Mouse (Mus musculus) erythroid progenitor cell, adult 5-6 weeks (primary cell): ENCODE measurements around the gene Ap3b1. TPM values are rescaled to one million over a fixed set of nuclear protein-coding genes. Genes with fewer than 3 reads are reported as not detected.
"Not testable (repeated sequence)": the region's sequence is repeated elsewhere in the genome, so short reads cannot be mapped to it uniquely, and the experiment has no call there.

Experiments used
- ATAC-seq: replicated peaks from 2 replicates; pipeline ENCODE4 v1.8.0; 2016; ENCODE audit warnings: moderate number of reproducible peaks, mild to moderate bottlenecking, moderate TSS enrichment, inconsistent platforms; ENCODE audit not compliant: poor library complexity, low FRiP score, severe bottlenecking
- total RNA-seq, 2 experiments: library from RNA; stranded (forward) in 1 of 2; stranded (reverse) in 1 of 2; fragments of 150-400 nt in 1 of 2; fragments of 186-747, 209-891 nt in 1 of 2; gene quantifications; 2 replicates each; pipeline versions ENCODE4 v1.2.3 to v1.2.4; 2015 to 2017; ENCODE audit warnings: low replicate concordance in 2 of 2

Gene Ap3b1
- total RNA-seq (2015; ENCODE audit: low replicate concordance) (17.6 and 17.7 TPM in 2 replicates), total RNA-seq (2017; ENCODE audit: low replicate concordance) (28.7 and 42.0 TPM in 2 replicates)

DNA sequence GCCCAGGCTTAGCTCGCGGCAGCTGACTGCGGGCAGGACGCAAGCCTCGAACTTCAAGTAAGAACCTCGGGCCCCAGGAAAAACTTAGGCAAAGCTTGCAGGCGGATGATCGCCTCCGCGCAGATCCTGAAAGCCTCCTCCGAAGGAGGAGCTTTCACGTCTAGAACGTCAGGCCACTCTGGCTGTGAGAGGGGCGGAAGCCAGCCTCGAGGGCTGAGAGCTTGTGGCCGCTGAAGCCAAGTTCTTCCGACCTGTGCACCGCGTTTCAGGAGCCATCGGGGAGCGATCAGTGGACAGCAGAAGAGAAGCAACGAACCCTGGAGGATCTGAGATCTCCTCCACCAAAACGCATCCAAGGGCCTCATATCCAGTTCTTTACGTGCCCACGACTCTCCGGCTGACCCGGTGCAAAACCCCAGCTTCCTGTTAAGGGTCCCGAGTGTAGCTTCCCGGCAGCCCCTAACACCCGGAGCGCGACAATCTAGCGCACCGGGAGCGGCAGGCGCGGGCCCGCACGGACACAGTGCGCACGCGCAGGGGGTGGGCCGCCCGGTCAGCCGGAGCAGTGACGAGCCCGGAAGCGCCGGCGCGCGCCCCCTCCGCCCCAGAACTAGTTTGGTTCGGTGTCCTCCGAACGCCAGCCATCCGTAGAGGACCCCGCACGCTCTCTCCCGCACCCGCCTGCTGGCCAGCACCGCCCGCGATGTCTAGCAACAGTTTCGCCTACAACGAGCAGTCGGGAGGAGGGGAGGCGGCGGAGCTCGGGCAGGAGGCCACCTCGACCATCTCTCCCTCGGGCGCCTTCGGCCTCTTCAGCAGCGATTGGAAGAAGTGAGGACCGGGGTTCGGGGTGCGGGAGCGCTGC is at the start of gene Ap3b1:
Gene Ap3b1, plus strand, starts transcription at position 560 of the 865 bp plus-strand sequence.
- peak; percentile 84 for ATAC-seq

DNA sequence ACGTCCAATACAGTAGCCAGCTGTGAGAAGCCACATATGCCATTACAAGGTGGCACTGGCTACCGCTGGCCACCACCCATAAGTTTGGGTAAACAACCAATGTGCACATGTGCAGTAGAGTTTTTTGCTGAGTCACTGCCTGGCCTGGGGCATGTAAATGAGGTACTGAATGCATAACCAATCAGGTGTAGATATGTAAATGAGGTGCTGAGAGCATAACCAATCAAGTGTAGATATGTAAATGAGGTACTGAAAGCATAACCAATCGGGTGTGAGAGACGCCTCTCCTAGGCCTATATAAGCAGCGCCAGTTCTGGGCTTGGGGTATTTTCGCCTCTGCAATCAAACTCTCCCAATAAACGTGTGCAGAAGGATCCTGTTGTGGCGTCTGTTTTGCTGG is 45.9 kb upstream of the Ap3b1 start:
- not testable (repeated sequence) for ATAC-seq

GRCm38 (mm10) chr13:94316975-94317511 is 41.7 kb upstream of the Ap3b1 start:
- no peak for ATAC-seq

GRCm38 (mm10) chr13:94321094-94321792 is 37.5 kb upstream of the Ap3b1 start:
- no peak for ATAC-seq

DNA sequence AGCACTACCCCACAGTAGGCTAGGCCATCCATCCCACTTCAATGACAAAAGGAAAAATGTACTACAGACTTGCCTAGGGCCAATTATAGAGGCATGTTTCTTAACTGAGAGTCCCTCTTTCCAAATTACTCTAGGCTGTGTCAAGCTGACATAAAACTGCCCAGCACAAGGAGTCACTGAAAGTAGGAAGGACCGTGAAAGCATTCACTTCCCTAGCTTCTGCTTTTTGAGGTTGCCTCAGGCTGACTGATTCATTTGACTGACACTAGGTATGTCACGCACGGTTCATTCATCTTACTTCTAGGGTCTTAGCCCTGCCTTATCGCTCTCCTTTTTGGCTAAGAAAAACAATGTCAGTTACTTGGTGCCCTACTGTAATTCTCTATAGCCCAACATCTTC is 36.3 kb upstream of the Ap3b1 start:
- ATAC-seq: no peak

- 0 out of 2 replicates have a peak, but pooled peaks have one; percentile 42 for ATAC-seq
These were observed 30.7 kb upstream of the Ap3b1 start for GRCm38 (mm10) chr13:94328063-94328462.

DNA sequence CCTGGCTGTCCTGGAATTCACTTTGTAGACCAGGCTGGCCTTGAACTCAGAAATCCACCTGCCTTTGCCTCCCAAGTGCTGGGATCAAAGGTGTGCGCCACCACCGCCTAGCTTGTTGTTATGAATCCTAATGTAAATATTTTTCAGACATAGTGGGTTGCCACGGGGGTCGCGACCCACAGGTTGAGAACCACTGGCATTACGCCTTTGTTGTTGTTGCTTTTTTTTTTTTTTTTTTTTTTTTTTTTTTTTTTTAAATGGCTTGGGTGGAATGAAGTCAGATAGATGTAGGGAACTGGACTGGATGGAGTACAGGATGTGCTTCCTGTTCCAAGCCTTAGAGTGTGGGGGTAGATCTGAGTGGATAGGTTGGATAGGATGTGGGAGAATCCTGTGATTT is 29.8 kb upstream of the Ap3b1 start:
- not testable (repeated sequence) for ATAC-seq

DNA sequence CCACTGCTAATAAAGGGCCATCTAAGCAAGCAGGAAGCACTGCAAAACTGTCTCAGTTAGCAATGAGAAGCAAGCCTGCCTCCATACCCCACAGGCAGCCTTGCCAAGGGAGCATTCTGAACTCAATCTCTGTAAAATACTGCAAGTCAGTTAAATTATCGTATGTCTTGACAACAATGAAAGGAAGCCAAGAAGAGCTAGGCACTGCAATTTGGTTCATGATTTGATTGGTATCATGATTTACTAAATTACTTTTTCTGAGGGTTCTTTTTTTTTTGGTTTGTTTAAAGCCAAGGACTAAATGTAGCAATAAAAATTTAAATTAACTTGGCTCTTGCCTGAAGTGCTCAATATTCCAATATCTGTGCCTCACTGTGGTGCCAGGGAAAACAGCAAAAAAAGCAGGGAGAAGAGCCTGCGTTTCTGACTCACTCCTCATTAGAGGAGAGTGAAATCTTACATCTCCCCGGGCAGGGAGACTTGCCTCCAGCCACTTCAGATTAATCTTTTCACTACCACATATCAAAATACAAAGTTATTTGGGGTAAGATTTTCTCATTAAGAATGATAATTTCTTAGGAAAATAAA is 28.3 kb upstream of the Ap3b1 start:
- no peak for ATAC-seq

DNA sequence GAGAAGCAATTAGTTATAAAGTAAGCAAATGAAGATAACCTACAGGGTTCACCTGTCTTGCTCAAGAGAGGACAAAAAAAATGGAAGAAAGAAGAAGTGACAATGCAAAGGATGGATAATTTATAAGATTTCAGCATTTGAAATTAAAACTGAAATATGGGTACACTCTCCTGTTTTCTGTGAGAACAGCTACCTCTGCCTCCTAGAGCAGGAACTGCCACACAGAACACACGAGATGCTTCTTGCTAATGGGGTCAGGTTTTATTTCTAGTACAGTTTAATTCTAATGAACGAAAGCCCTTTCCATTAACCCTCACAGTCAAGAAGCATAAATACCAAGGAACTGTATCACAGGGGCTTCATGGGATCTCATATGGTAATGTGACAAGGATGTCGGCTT is 20.4 kb upstream of the Ap3b1 start:
- no peak for ATAC-seq

- no peak for ATAC-seq
These were observed 15.6 kb upstream of the Ap3b1 start for GRCm38 (mm10) chr13:94343192-94343591.

GRCm38 (mm10) chr13:94344600-94344999 is 14.2 kb upstream of the Ap3b1 start:
- not testable (repeated sequence) for ATAC-seq

GRCm38 (mm10) chr13:94354584-94354983 is 4.2 kb upstream of the Ap3b1 start:
- no peak for ATAC-seq

DNA sequence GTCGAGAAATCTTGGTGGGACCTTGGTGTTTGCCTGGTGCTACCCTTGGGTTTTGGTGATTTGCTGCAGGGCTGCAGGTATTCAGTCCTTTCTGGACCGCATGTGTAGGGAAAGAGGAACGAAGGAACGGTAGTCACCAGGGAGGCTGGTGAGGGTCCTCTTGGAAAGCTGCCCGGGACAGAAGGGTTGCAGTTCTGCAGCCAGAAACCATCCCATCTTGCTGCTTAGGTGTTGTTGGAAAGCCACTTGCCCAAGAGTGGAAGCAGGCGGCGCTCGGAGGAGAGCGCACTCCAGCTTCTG is 709 bp upstream of the Ap3b1 start:
- no peak for ATAC-seq

DNA sequence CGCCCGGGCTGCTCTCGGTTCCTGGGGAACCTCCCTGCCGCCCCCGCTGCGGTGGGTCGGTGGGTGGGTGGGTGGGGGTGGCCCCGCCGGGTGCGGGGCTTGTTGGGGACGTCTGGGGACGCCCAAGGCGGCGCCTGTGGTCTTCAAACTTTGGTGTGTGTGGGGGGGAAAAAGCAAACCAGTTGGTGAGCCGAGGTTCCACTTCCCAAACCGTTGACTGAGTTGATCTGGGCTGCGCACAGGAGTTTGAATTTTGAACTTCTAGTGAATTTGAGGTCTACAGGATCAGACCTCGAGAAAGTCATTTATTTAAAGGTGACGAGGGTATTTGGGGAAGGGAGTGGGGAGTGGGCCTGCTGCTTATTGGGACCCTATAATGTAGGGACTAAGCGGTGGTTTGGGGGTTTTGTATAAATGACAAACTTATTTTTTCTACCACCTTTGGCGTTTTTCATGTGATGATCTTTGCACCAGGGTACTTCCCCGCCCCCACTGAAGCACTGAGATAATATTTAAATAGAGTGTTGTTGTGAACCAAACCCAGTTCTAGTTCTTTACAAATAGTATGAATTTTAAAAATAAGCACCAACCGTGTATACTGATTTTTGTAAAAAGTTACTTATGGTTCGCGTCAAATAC is 641 bp downstream of the Ap3b1 start:
- no peak for ATAC-seq

GRCm38 (mm10) chr13:94361013-94361580 is 2.3 kb downstream of the Ap3b1 start:
- ATAC-seq: not testable (repeated sequence)

- no peak for ATAC-seq
These were observed 5.6 kb downstream of the Ap3b1 start for GRCm38 (mm10) chr13:94364336-94364735.

GRCm38 (mm10) chr13:94365108-94365907 is 6.5 kb downstream of the Ap3b1 start:
- no peak for ATAC-seq

- ATAC-seq: no peak
These were observed 9.1 kb downstream of the Ap3b1 start for GRCm38 (mm10) chr13:94367869-94368268.

- no peak for ATAC-seq
These were observed 11.8 kb downstream of the Ap3b1 start for GRCm38 (mm10) chr13:94370521-94370920.
